Mouse (Mus musculus): ENCODE measurements around the gene Dusp22. TPM values are rescaled to one million over a fixed set of nuclear protein-coding genes. Genes with fewer than 3 reads are reported as not detected.
A peak's percentile ranks its signal among the peaks of the same experiment; 100 is the strongest.

Gene Dusp22
- 11.7 and 12.9 TPM in 2 replicates for polyA plus RNA-seq (2015; fragmentation: Nextera tagmentation; extraction: Ambion mirVana)

GRCm38 (mm10) chr13:30659613-30660505 lies at the start of gene Dusp22:
Gene Dusp22 (plus strand): TSS chr13:30659999.
- Histone ChIP-seq H3K27me3 (replicated peaks; ENCODE audit: control insufficient read depth, insufficient read depth, low read length) (no peaks in the 10 kb centered on the region), H3K4me3 (ENCODE audit: low read length) (peak within 1 kb of the TSS; percentile 83), H3K36me3 (ENCODE audit: control insufficient read depth, insufficient read depth, low read length) (no peaks in the 10 kb centered on the region), H3K9ac (ENCODE audit: low read depth, low read length) (peak within 1 kb of the TSS; percentile 84), H3K9me3 (ENCODE audit: control insufficient read depth, low read length) (no peaks in the 10 kb centered on the region), H3K4me2 (ENCODE audit: low read depth, low read length) (peak within 1 kb of the TSS; percentile 67), H3K4me1 (ENCODE audit: control insufficient read depth, insufficient read depth, low read length) (no peaks in the 10 kb centered on the region), H3K27ac (ENCODE audit: low read length) (peak within 1 kb of the TSS; percentile 61; the same call in 1 of the 2 replicates)
- ATAC-seq = peak; percentile 98
- under 1% methylated on average over 56 of the region's 74 CpGs for WGBS

DNA sequence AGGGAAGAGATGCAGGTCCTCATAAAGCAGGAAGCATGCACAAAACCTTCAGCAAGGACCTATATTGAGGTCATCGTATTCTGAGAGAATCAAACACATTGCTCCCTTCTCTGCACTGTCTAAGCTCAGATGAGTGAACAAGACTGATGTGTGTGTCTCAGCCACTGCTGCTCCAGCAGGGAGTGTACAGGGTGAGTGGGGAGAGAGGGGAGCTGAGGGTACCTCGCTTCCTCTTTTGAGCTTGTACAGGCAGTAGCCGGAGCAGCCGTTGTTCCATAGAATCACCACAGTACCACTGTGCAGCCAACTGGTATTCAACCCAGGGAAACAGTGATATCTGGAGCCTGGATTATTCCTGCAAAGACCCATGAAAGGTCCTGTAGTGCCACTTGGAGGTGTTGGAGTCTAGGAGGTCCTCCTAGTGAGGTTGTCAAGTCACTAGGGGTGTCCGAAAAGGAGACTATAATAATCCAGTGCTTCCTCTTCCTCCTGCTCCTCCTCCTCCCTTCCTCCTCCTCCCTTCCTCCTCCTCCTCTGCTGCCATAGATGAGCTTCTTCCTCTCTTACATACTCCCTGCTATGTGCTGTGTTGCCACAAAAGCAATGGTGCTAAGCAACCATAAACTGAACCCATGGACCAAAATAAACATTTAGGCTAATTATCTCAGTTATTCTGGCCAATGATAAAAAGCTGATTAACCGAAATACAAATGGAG lies 47.6 kb upstream of the Dusp22 start:
- H3K27me3 ChIP-seq (replicated peaks; ENCODE audit: control insufficient read depth, insufficient read depth, low read length) = no peaks in the 10 kb centered on the region
- no peak for ATAC-seq
- no peak overlapping the region for H3K27ac ChIP-seq (ENCODE audit: low read length)
- H3K36me3 ChIP-seq (ENCODE audit: control insufficient read depth, insufficient read depth, low read length) = no peaks in the 10 kb centered on the region
- WGBS = 87% methylated on average over 6 of the region's 6 CpGs
- no peak overlapping the region for H3K4me2 ChIP-seq (ENCODE audit: low read depth, low read length)
- H3K9me3 ChIP-seq (ENCODE audit: control insufficient read depth, low read length) = no peaks in the 10 kb centered on the region; the same call in 1 of the 2 replicates
- H3K4me3 ChIP-seq (ENCODE audit: low read length) = no peak overlapping the region
- H3K9ac ChIP-seq (ENCODE audit: low read depth, low read length) = no peak overlapping the region
- H3K4me1 ChIP-seq (ENCODE audit: control insufficient read depth, insufficient read depth, low read length) = no peaks in the 10 kb centered on the region

DNA sequence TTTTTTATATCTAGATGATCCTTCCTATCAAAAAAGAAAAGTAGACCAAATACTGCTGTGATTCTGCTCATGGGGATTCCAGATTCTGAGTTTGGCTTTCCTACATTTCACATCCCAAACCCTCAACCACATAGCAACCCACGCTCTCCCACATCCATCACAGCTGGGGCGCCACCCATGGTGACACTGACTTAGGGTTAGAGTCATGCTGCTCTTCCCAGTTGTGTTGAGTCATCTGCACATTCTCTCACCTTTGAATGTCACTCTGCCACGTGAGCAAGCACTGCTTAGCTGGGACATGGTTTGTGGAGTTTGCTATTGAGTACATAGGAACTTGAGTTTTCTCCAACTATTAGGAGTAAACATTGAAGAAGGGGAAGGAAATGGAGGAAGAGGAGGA lies 40.1 kb upstream of the Dusp22 start:
- H3K36me3 ChIP-seq (ENCODE audit: control insufficient read depth, insufficient read depth, low read length) = no peaks in the 10 kb centered on the region
- H3K27ac ChIP-seq (ENCODE audit: low read length) = no peak overlapping the region
- H3K9ac ChIP-seq (ENCODE audit: low read depth, low read length) = no peak overlapping the region
- no peaks in the 10 kb centered on the region for H3K27me3 ChIP-seq (replicated peaks; ENCODE audit: control insufficient read depth, insufficient read depth, low read length)
- no peak for ATAC-seq
- H3K4me1 ChIP-seq (ENCODE audit: control insufficient read depth, insufficient read depth, low read length) = no peaks in the 10 kb centered on the region
- no peak overlapping the region for H3K4me2 ChIP-seq (ENCODE audit: low read depth, low read length)
- WGBS = 54% methylated on average over 3 of the region's 3 CpGs
- H3K9me3 ChIP-seq (ENCODE audit: control insufficient read depth, low read length) = no peaks in the 10 kb centered on the region; the same call in 1 of the 2 replicates
- H3K4me3 ChIP-seq (ENCODE audit: low read length) = no peak overlapping the region

DNA sequence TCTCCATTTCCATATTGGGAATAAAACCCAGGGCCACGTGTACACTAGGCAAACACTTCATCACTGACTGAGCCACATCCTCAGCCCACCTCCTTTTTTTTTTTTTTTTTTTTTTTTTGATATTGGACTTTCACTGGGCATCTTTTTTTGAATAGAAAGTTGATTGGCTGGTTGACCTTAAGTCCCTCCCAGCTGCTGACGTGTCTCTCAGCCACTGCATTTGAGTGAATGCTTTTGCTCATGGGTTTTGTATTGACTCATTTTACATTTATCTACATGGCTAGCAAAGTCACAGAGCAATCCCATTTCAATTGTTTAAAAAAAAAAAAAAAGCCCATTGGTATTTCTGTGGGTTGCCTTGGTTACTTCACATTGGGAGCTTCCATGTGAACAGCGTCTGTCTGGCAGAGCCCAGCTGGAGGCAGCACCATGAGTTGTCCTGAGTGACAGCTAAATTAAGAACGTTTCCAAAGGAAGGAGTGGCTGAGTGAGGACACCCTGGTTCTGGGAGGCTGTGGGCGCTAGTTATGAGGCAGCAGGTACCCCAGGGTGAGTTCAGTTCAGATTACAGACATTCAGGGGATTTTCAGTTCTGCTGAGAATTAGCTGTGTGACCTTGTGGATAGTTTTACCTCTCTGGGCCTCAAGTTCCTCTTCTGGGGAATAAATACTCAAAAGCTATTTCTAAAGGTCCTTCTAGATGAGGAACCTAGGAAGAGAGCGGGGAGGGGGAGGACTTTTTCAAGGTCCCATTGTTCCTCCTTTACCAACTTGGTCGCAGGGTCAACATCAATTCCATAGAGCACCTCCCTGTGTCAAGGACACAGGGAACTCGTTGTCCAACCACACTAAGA lies 31.4 kb upstream of the Dusp22 start:
- no peak for ATAC-seq
- Histone ChIP-seq H3K9ac (ENCODE audit: low read depth, low read length) (no peak overlapping the region), H3K27ac (ENCODE audit: low read length) (no peak overlapping the region), H3K4me1 (ENCODE audit: control insufficient read depth, insufficient read depth, low read length) (no peaks in the 10 kb centered on the region), H3K9me3 (ENCODE audit: control insufficient read depth, low read length) (no peaks in the 10 kb centered on the region), H3K36me3 (ENCODE audit: control insufficient read depth, insufficient read depth, low read length) (no peaks in the 10 kb centered on the region), H3K27me3 (replicated peaks; ENCODE audit: control insufficient read depth, insufficient read depth, low read length) (no peaks in the 10 kb centered on the region), H3K4me2 (ENCODE audit: low read depth, low read length) (no peak overlapping the region), H3K4me3 (ENCODE audit: low read length) (no peak overlapping the region)
- 46% methylated on average over 8 of the region's 8 CpGs for WGBS

- no peaks in the 10 kb centered on the region for H3K27me3 ChIP-seq (replicated peaks; ENCODE audit: control insufficient read depth, insufficient read depth, low read length)
- no peak for ATAC-seq
- H3K36me3 ChIP-seq (ENCODE audit: control insufficient read depth, insufficient read depth, low read length) = no peaks in the 10 kb centered on the region
- no peaks in the 10 kb centered on the region for H3K9me3 ChIP-seq (ENCODE audit: control insufficient read depth, low read length)
- no peaks in the 10 kb centered on the region for H3K4me1 ChIP-seq (ENCODE audit: control insufficient read depth, insufficient read depth, low read length)
- 69% methylated on average over 10 of the region's 10 CpGs for WGBS
- no peak overlapping the region for H3K4me2 ChIP-seq (ENCODE audit: low read depth, low read length)
- H3K4me3 ChIP-seq (ENCODE audit: low read length) = no peak overlapping the region
- no peak overlapping the region for H3K27ac ChIP-seq (ENCODE audit: low read length)
- no peak overlapping the region for H3K9ac ChIP-seq (ENCODE audit: low read depth, low read length)
Observed at GRCm38 (mm10) chr13:30629794-30630410, 29.9 kb upstream of the Dusp22 start.

DNA sequence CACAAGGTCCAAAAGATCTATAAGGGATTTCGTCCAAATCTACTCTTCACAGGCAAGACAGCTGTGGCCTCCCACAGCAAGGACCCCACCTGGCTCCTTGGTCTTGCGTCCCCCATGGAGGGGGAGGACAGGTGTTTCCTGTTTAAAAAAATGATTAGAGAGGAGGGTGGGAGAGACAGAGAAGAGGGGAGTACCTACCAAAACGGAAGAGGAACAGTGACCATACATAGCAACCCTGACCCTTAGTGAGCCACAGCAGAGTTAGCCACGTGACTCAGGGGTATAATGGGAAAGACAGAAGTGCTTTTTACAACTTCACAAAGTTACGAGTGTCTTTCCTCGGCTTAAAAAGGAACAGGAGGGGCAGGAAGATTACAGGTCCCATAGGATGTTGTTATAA lies 26.8 kb upstream of the Dusp22 start:
- no peak overlapping the region for H3K4me3 ChIP-seq (ENCODE audit: low read length)
- no peak overlapping the region for H3K27ac ChIP-seq (ENCODE audit: low read length)
- no peaks in the 10 kb centered on the region for H3K27me3 ChIP-seq (replicated peaks; ENCODE audit: control insufficient read depth, insufficient read depth, low read length)
- ATAC-seq = no peak
- no peaks in the 10 kb centered on the region for H3K4me1 ChIP-seq (ENCODE audit: control insufficient read depth, insufficient read depth, low read length)
- 65% methylated on average over 6 of the region's 6 CpGs for WGBS
- H3K9me3 ChIP-seq (ENCODE audit: control insufficient read depth, low read length) = no peaks in the 10 kb centered on the region
- no peak overlapping the region for H3K4me2 ChIP-seq (ENCODE audit: low read depth, low read length)
- H3K36me3 ChIP-seq (ENCODE audit: control insufficient read depth, insufficient read depth, low read length) = no peaks in the 10 kb centered on the region
- no peak overlapping the region for H3K9ac ChIP-seq (ENCODE audit: low read depth, low read length)

GRCm38 (mm10) chr13:30636453-30636852 lies 23.3 kb upstream of the Dusp22 start:
- Histone ChIP-seq H3K27me3 (replicated peaks; ENCODE audit: control insufficient read depth, insufficient read depth, low read length) (no peaks in the 10 kb centered on the region), H3K4me3 (ENCODE audit: low read length) (no peak overlapping the region), H3K36me3 (ENCODE audit: control insufficient read depth, insufficient read depth, low read length) (no peaks in the 10 kb centered on the region), H3K27ac (ENCODE audit: low read length) (no peak overlapping the region), H3K4me1 (ENCODE audit: control insufficient read depth, insufficient read depth, low read length) (no peaks in the 10 kb centered on the region), H3K4me2 (ENCODE audit: low read depth, low read length) (no peak overlapping the region), H3K9me3 (ENCODE audit: control insufficient read depth, low read length) (no peaks in the 10 kb centered on the region), H3K9ac (ENCODE audit: low read depth, low read length) (no peak overlapping the region)
- WGBS = 77% methylated on average over 4 of the region's 4 CpGs
- ATAC-seq = no peak

- no peaks in the 10 kb centered on the region for H3K36me3 ChIP-seq (ENCODE audit: control insufficient read depth, insufficient read depth, low read length)
- no peak overlapping the region for H3K4me2 ChIP-seq (ENCODE audit: low read depth, low read length)
- no peak for ATAC-seq
- H3K4me1 ChIP-seq (ENCODE audit: control insufficient read depth, insufficient read depth, low read length) = no peaks in the 10 kb centered on the region
- no peak overlapping the region for H3K9ac ChIP-seq (ENCODE audit: low read depth, low read length)
- no peaks in the 10 kb centered on the region for H3K27me3 ChIP-seq (replicated peaks; ENCODE audit: control insufficient read depth, insufficient read depth, low read length)
- H3K4me3 ChIP-seq (ENCODE audit: low read length) = no peak overlapping the region
- WGBS = 87% methylated on average over 5 of the region's 5 CpGs
- no peak overlapping the region for H3K27ac ChIP-seq (ENCODE audit: low read length)
- H3K9me3 ChIP-seq (ENCODE audit: control insufficient read depth, low read length) = no peaks in the 10 kb centered on the region
Observed at GRCm38 (mm10) chr13:30638378-30639115, 21.3 kb upstream of the Dusp22 start.

All from intestine, embryonic 16.5 days (tissue).